Mouse (Mus musculus): ENCODE data around the gene Agbl4.

GRCm38 (mm10) chr4:111671440-111671839 is 1274.0 kb downstream of the Agbl4 start:
- TF ChIP-seq TAL1 (IDR thresholded peaks at IDR 0.05; ENCODE audit: low read length) (no peak), GATA1 (IDR thresholded peaks at IDR 0.05; ENCODE audit: low read length) (no peak)

Measured in erythroblast, embryonic 14.5 days (primary cell).